Mouse (Mus musculus) midbrain, embryonic 14.5 days (tissue): Measurements from ENCODE around the gene Anp32b. TPM values are rescaled to one million over a fixed set of nuclear protein-coding genes. Genes with fewer than 3 reads are reported as not detected.

ENCODE experiments used
- ATAC-seq: fragments of 200-750 bp; cut with Nextera tagmentation; 2 replicates; pipeline ENCODE4 v1.8.0; 2017; ENCODE audit warnings: moderate number of reproducible peaks, moderate library complexity; ENCODE audit not compliant: low FRiP score, low TSS enrichment
- DNase-seq: peaks from one replicate; pipeline ENCODE4 v3.0.0-alpha.2; 2015
- H3K27ac ChIP-seq: fragments of 300-500 bp; sonication (generic); replicated peaks from 2 replicates; pipeline ENCODE4 v1.5.1; 2014; ENCODE audit warnings: mild to moderate bottlenecking, low read depth, low read length, moderate library complexity
- H3K27me3 ChIP-seq: fragments of 300-500 bp; sonication (generic); 2 replicates; pipeline ENCODE4 v1.6.1; 2014; ENCODE audit warnings: low read length, control low read depth, mixed read lengths; ENCODE audit not compliant: control insufficient read depth, insufficient read depth
- H3K36me3 ChIP-seq: fragments of 300-500 bp; sonication (generic); 2 replicates; pipeline ENCODE4 v1.6.1; 2014; ENCODE audit warnings: low read length, control low read depth; ENCODE audit not compliant: control insufficient read depth, insufficient read depth
- H3K4me1 ChIP-seq: fragments of 300-500 bp; sonication (generic); 2 replicates; pipeline ENCODE4 v1.6.1; 2014; ENCODE audit warnings: mild to moderate bottlenecking, antibody characterized with exemption, low read length, control low read depth; ENCODE audit not compliant: control insufficient read depth, insufficient read depth
- H3K4me2 ChIP-seq: fragments of 300-500 bp; sonication (generic); 2 replicates; pipeline ENCODE4 v1.6.1; 2014; ENCODE audit warnings: mild to moderate bottlenecking, low read length, moderate library complexity
- H3K4me3 ChIP-seq: fragments of 300-500 bp; sonication (generic); replicated peaks from 2 replicates; pipeline ENCODE4 v1.5.1; 2014; ENCODE audit warnings: low read depth, low read length
- H3K9ac ChIP-seq: fragments of 300-500 bp; sonication (generic); replicated peaks from 2 replicates; pipeline ENCODE4 v1.6.1; 2014; ENCODE audit warnings: mild to moderate bottlenecking, low read length, moderate library complexity
- H3K9me3 ChIP-seq: fragments of 300-500 bp; sonication (generic); 2 replicates; pipeline ENCODE4 v1.6.1; 2016; ENCODE audit warnings: low read length, control low read depth, mixed read lengths; ENCODE audit not compliant: control insufficient read depth
- WGBS: fragments of 180-500 bp; shearing (Covaris S2); extraction: QIAGEN DNeasy Blood & Tissue Kit; methylation state at CpG from one replicate; pipeline ENCODE4 v1.1.7; 2014; 5-methylcytosine and 5-hydroxymethylcytosine counted together
- polyA plus RNA-seq: library from polyadenylated mRNA; unstranded; fragments of >200 nt; fragmentation: Nextera tagmentation; extraction: Ambion mirVana; gene quantifications from 2 replicates; pipeline ENCODE4 v1.2.1, GENCODE M21; 2014

The Anp32b gene
- polyA plus RNA-seq, 1 experiment from 2014 or later, result 70.4 TPM

DNA sequence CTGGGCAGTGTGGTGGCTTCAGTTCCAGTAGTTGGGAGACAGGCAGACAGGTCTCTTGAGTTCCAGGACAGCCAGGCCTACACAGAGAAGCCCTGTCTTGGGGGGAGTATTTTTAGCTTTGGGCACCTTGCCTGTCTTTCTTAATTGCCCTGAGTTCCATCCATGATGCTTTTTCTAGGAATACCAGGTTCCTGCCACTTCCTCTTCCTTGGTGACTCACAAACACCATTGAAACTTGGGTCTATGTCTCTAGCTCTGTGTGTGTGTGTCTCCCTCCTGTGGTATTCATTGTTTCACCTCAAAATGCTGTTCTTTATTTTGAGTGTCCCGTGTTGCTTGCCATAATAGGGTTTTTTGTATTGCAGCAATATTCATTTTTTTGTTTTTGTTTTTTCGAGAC is 7.7 kb downstream of the Anp32b start:
- Histone ChIP-seq H3K27me3 (no peaks in the 10 kb centered on the region), H3K4me1 (peaks cover 1% of the 10 kb centered on the region; the same call in 1 of the 2 replicates), H3K36me3 (0 out of 2 replicates have a peak, but pooled peaks cover 5% of the 10 kb centered on the region), H3K9me3 (no peaks in the 10 kb centered on the region), H3K9ac (no peak overlapping the region), H3K4me2 (no peak overlapping the region), H3K4me3 (no peak overlapping the region), H3K27ac (no peak overlapping the region)
- ATAC-seq (no peak), DNase-seq (no peak)
- WGBS, result 97% methylated on average over 2 of the region's 2 CpGs

DNA sequence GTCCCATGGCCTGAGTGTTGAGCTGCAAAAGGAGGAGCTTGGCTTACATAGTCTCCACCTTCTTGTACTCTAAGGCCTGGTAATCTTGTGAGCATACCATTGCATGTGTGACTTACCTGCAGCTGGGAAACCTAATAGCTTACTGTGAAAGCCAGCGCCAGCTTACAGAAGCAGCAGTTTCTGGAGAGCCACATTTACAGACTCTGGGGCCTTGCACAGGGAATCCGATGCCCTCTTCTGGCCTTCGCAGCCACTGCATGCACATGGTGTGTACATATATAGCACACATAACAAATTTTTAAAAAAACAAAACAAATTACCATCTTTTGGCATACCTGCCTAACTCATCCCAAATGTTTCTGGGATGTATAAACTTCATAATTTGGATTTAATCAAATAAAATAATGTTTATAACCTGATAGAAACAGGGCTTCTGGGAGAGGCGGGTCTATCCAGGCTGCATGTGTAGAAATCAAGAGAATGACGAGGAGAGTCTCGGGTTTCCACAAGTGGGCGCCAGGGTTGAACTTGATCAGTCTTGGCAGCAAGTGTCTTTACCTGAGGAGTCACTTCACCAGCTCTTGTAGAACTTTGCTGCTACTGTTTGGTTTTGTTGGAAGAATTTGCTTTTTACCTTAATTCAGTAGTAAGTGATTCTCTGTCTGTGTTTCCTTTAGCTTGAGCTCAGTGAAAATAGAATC is 12.6 kb downstream of the Anp32b start:
- DNase-seq, result peak; percentile 50
- WGBS, result 85% methylated on average over 7 of the region's 7 CpGs
- peaks cover 43% of the 10 kb centered on the region for H3K36me3 ChIP-seq

DNA sequence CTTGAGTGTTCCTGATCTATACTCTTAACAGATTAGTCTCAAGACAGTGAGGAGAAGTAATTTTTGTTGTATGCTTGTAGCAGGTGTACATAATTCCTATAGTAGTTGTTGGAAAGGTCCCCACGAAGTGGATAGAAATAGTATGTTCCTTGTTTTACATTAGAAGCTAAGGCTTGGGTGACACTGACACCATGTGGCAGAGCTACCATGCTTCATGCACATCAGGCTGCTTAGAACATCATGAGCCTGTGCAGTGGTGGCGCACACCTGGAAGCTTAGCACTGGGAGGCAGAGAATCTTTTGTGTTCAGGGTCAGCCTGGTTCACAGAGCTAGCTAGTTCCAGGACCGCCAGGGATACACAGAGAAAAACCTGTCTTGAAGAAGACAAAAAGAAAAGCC is 15.0 kb downstream of the Anp32b start:
- Histone ChIP-seq H3K9ac (no peak overlapping the region), H3K27me3 (no peaks in the 10 kb centered on the region), H3K4me3 (no peak overlapping the region), H3K9me3 (no peaks in the 10 kb centered on the region), H3K36me3 (peaks cover 64% of the 10 kb centered on the region), H3K27ac (no peak overlapping the region), H3K4me2 (no peak overlapping the region), H3K4me1 (no peaks in the 10 kb centered on the region)
- ATAC-seq, result no peak
- DNase-seq, result peak; percentile 46
- WGBS, result 87% methylated on average over 3 of the region's 3 CpGs

More for the DNA sequence above, 12.6 kb downstream of the Anp32b start:
- Histone ChIP-seq H3K27me3 (no peaks in the 10 kb centered on the region), H3K4me1 (no peaks in the 10 kb centered on the region), H3K27ac (no peak overlapping the region), H3K9ac (no peak overlapping the region), H3K4me2 (no peak overlapping the region), H3K9me3 (no peaks in the 10 kb centered on the region), H3K4me3 (no peak overlapping the region)
- no peak for ATAC-seq

DNA sequence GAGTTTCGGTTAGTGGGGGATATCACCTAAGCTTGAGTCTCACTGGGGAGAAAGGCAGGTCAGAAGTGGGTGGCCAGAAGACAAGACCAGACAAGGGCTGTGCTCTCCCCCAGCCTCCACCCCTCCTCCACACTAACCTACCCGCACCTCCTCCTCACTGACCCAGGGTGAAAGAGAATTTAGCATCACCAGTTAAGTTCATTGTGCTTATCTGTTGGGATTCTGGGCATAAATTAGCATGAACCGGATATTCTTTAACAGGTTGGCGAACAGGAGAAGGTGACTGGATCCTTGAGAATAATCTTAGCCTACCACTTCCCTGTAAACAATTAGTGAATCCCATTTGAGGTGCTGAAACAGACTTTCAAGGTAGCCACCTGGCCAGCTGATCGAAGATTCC is 24.4 kb downstream of the Anp32b start:
- DNase-seq, result no peak
- ATAC-seq, result no peak
- Histone ChIP-seq H3K4me2 (no peak overlapping the region), H3K9ac (no peak overlapping the region), H3K4me3 (no peak overlapping the region), H3K36me3 (peaks cover 43% of the 10 kb centered on the region), H3K4me1 (no peaks in the 10 kb centered on the region), H3K27ac (no peak overlapping the region), H3K9me3 (no peaks in the 10 kb centered on the region), H3K27me3 (no peaks in the 10 kb centered on the region)
- 93% methylated on average over 5 of the region's 5 CpGs for WGBS

DNA sequence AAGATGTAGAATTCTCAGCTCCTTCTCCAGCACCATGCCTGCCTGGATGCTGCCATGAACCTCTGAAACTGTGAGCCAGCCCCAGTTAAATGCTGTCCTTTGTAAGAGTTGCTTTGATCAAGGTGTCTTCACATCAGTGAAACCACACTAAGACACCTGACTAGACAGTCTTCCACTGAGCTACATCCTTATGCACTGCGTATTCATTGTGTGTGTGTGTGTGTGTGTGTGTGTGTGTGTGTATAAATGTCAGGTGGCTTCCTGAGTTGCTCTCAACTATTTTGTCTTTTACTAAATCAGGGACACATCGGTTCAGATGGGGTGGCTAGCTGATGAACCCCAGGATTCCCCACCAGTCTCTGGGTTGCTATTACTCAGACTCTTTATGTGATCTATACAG is 28.4 kb downstream of the Anp32b start:
- Histone ChIP-seq H3K4me3 (no peak overlapping the region), H3K27me3 (no peaks in the 10 kb centered on the region), H3K27ac (no peak overlapping the region), H3K9me3 (no peaks in the 10 kb centered on the region), H3K4me2 (no peak overlapping the region), H3K4me1 (no peaks in the 10 kb centered on the region), H3K9ac (no peak overlapping the region), H3K36me3 (peaks cover 10% of the 10 kb centered on the region)
- DNase-seq (no peak), ATAC-seq (no peak)
- 93% methylated on average over 2 of the region's 2 CpGs for WGBS

DNA sequence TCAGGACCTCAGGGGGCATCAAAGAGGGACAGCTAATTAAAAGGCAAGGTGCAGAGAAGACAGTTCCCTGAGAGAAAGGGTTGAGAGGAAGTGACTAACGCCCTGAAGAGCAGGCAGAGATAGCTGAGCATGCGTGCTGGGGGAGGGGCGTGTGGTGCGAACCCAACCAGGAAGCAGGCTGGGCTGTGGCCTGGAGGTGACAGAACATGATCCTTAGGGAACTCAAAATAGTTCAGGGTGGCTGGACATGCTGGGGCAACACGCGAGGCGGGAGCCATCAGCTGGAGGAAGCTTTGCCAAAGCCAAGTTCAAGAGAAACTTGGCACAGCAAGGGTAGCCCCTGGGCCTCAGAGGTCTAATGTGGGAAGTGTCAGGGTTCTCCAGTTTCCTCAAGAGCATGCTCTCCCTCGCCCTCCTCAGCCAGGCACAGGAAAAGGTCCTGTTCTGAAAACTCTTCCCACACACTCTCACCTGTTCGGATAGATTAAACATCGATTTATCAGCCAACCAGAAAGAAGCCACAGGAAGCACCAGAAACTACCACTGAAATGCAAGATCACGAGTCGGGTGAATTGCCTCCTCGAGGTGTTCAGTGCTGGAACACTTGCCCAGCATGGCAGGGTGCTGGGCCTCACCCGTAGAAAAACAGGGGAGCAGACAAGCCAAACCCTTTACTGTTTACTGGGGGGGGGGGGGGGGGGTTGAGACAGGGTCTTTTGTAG is 35.2 kb downstream of the Anp32b start:
- Histone ChIP-seq H3K36me3 (no peaks in the 10 kb centered on the region), H3K9ac (no peak overlapping the region), H3K9me3 (no peaks in the 10 kb centered on the region), H3K27me3 (no peaks in the 10 kb centered on the region), H3K4me3 (no peak overlapping the region), H3K27ac (no peak overlapping the region), H3K4me1 (peaks cover 6% of the 10 kb centered on the region; the same call in 1 of the 2 replicates), H3K4me2 (no peak overlapping the region)
- ATAC-seq (no peak), DNase-seq (no peak)
- 64% methylated on average over 14 of the region's 14 CpGs for WGBS

DNA sequence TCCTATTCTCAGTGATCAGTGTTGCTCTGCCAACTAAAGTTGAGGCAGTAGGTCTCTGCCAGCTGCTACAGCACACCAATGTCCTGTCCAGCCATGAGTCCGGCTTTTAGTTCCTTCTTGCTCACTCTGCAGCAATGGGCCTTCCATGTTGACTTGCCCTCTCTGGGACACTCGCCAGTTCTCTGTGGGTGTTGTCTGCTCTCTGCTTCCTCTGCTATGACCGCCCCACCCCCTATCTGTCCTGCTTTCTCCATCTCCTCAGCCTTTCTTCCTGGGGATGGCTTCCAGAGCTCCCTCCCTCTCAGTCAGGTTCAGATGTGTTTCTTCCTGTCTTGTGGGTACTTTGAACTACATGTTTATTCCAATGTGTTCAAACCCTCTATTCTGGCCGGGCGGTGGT is 36.6 kb downstream of the Anp32b start:
- 94% methylated on average over 5 of the region's 5 CpGs for WGBS
- H3K9me3 ChIP-seq, result no peaks in the 10 kb centered on the region
- ATAC-seq, result no peak
- H3K9ac ChIP-seq, result no peak overlapping the region
- no peak overlapping the region for H3K27ac ChIP-seq
- H3K27me3 ChIP-seq, result no peaks in the 10 kb centered on the region
- no peaks in the 10 kb centered on the region for H3K36me3 ChIP-seq
- DNase-seq, result no peak
- peaks cover 6% of the 10 kb centered on the region; the same call in 1 of the 2 replicates for H3K4me1 ChIP-seq
- no peak overlapping the region for H3K4me3 ChIP-seq
- no peak overlapping the region for H3K4me2 ChIP-seq

DNA sequence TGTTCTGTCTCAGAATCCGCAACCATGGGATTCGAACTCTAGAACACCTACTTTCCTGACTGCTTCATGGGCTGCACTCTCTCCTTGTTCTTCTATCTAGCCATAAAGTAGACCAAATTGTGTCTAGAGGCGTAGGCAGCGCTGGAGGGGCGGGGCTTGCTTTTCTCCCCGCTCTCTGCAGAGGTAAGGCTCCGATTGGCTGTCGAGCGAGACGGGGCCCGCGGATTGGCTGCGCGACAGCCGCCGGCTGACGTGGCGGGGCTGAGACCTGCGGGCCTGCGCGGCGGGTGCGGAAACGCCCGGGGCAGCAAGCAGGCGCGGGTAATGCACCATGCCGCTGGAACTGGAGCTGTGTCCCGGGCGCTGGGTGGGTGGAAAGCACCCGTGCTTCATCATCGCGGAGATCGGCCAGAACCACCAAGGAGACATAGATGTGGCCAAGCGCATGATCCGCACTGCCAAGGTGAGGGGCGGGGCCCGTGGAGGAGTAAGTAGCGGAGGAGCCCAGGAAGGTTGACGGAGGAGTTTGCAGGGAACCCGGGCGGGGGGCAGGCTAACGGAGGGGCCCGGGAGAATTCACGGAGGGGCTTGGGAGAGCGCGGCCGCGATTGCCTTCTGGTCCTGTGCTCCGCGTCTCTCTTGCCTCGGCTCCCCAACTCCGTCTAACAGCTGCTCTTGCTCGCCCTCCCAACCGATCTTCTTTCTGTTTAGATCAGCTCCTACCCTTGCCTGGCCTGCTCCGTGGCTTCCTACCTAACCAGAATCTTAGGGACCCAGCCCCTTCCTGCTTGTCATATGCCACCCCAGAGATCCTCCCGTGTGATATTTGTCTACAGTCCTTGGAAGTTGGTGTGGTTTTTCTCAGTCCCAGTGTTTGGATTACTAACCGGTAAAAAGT is 38.6 kb downstream of the Anp32b start, which contains the start of gene Nans:
Gene Nans, plus strand, starts transcription at position 221 of the 898 bp plus-strand sequence.
- peak; percentile 97 for DNase-seq
- Histone ChIP-seq H3K4me3 (peak within 1 kb of the TSS; percentile 76), H3K4me2 (peak within 1 kb of the TSS; percentile 76), H3K9me3 (no peaks in the 10 kb centered on the region), H3K9ac (peak within 1 kb of the TSS; percentile 65), H3K4me1 (peaks cover 6% of the 10 kb centered on the region; the same call in 1 of the 2 replicates), H3K36me3 (peaks cover 17% of the 10 kb centered on the region), H3K27me3 (no peaks in the 10 kb centered on the region), H3K27ac (peak within 1 kb of the TSS; percentile 74)
- peak; percentile 99 for ATAC-seq
- WGBS, result 1% methylated on average over 58 of the region's 58 CpGs
